Mouse (Mus musculus) bone marrow, adult 2 months (tissue): ENCODE measurements around the gene Ildr1.

Experiments used
- CTCF ChIP-seq: fragments of 200-500 bp; IDR thresholded peaks from 2 replicates; pipeline ENCODE4 v1.5.1; 2011; ENCODE audit warnings: low read length, control low read depth; ENCODE audit not compliant: control insufficient read depth, insufficient read depth
- POLR2A ChIP-seq: fragments of 200-500 bp; IDR thresholded peaks from 2 replicates; pipeline ENCODE4 v1.6.1; 2011; ENCODE audit warnings: low read depth, mild to moderate bottlenecking, control low read depth, low read length, borderline replicate concordance; ENCODE audit not compliant: control insufficient read depth

DNA sequence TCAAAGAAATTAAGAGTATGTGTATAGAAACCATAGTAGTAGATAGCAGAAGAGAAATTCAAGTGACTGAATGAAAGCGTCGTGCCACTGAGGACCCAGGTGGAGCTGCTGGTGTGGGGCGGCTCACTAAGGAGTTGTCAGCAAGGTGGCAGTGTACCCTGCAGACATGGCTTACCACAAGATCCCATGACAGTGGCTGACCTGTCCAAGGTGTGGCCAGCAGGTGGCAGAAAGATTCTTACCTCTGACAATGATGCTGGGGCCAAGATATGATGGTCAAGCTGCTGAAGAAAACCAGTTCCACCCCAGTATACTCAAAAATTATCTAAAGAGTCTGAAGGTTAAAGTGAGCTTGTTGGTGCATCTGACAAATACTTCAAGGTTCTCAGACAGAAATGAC lies 41.6 kb downstream of the Ildr1 start:
- no peak for TF ChIP-seq POLR2A
- no peak for TF ChIP-seq CTCF
